Mouse (Mus musculus) liver, embryonic 15.5 days (tissue): ENCODE measurements around the gene Olfr609. TPM values are rescaled to one million over a fixed set of nuclear protein-coding genes. Genes with fewer than 3 reads are reported as not detected.
"Not testable (repeated sequence)": the region's sequence is repeated elsewhere in the genome, so short reads cannot be mapped to it uniquely, and the experiment has no call there.

Experiments used
- ATAC-seq: fragments of 200-750 bp; cut with Nextera tagmentation; 2 replicates; pipeline ENCODE4 v1.8.0; 2017; ENCODE audit warnings: moderate number of reproducible peaks, mild to moderate bottlenecking, moderate library complexity; ENCODE audit not compliant: insufficient read depth
- H3K27ac ChIP-seq: fragments of 300-500 bp; sonication (generic); replicated peaks from 2 replicates; pipeline ENCODE4 v1.5.1; 2015; ENCODE audit warnings: mild to moderate bottlenecking, inconsistent platforms
- H3K27me3 ChIP-seq: fragments of 300-500 bp; sonication (generic); 2 replicates; pipeline ENCODE4 v1.6.1; 2015; ENCODE audit warnings: mild to moderate bottlenecking, inconsistent platforms
- H3K36me3 ChIP-seq: fragments of 300-500 bp; sonication (generic); replicated peaks from 2 replicates; pipeline ENCODE4 v1.6.1; 2015; ENCODE audit warnings: moderate library complexity, mild to moderate bottlenecking, inconsistent platforms
- H3K4me1 ChIP-seq: fragments of 300-500 bp; sonication (generic); replicated peaks from 2 replicates; pipeline ENCODE4 v1.6.1; 2015; ENCODE audit warnings: inconsistent platforms
- H3K4me2 ChIP-seq: fragments of 300-500 bp; sonication (generic); 2 replicates; pipeline ENCODE4 v1.6.1; 2015; ENCODE audit warnings: moderate library complexity, mild to moderate bottlenecking, inconsistent platforms
- H3K4me3 ChIP-seq: fragments of 300-500 bp; sonication (generic); replicated peaks from 2 replicates; pipeline ENCODE4 v1.5.1; 2015; ENCODE audit warnings: mild to moderate bottlenecking, inconsistent platforms
- H3K9ac ChIP-seq: fragments of 300-500 bp; sonication (generic); 2 replicates; pipeline ENCODE4 v1.6.1; 2015; ENCODE audit warnings: moderate library complexity, mild to moderate bottlenecking, inconsistent platforms
- H3K9me3 ChIP-seq: fragments of 300-500 bp; sonication (generic); replicated peaks from 2 replicates; pipeline ENCODE4 v1.6.1; 2016; ENCODE audit warnings: inconsistent platforms
- WGBS: fragments of 180-500 bp; shearing (Covaris S2); methylation state at CpG from one replicate; pipeline ENCODE4 v1.1.7; 2015; ENCODE audit warnings: mixed read lengths; ENCODE audit not compliant: insufficient replicate concordance; 5-methylcytosine and 5-hydroxymethylcytosine counted together
- polyA plus RNA-seq: library from polyadenylated mRNA; unstranded; fragments of >200 nt; fragmentation: Nextera tagmentation; extraction: Ambion mirVana; gene quantifications from 2 replicates; pipeline ENCODE4 v1.2.1, GENCODE M21; 2015

The Olfr609 gene
- polyA plus RNA-seq: not detected in 2 replicates

- Histone ChIP-seq H3K4me1 (no peaks in the 10 kb centered on the region), H3K4me3 (no peak within 1 kb of the TSS), H3K36me3 (no peaks in the 10 kb centered on the region), H3K4me2 (no peak within 1 kb of the TSS), H3K27ac (no peak within 1 kb of the TSS), H3K27me3 (no peaks in the 10 kb centered on the region), H3K9ac (no peak within 1 kb of the TSS), H3K9me3 (no peaks in the 10 kb centered on the region)
- no peak for ATAC-seq
- WGBS: 27% methylated on average over 1 of the region's 1 CpGs
Observed at GRCm38 (mm10) chr7:103497962-103498361, at the start of gene Olfr609. Gene Olfr609, minus strand, starts transcription at chr7:103498062.

- not testable (repeated sequence) for H3K4me1 ChIP-seq, H3K9ac ChIP-seq, H3K4me3 ChIP-seq, H3K36me3 ChIP-seq, ATAC-seq, H3K27me3 ChIP-seq, H3K27ac ChIP-seq, H3K4me2 ChIP-seq, H3K9me3 ChIP-seq
- WGBS: 51% methylated on average over 2 of the region's 2 CpGs
Observed at GRCm38 (mm10) chr7:103542617-103543016, 44.8 kb upstream of the Olfr609 start, which contains the start of gene Olfr612. Gene Olfr612, minus strand, starts transcription at chr7:103542717.

- H3K4me3 ChIP-seq, H3K4me1 ChIP-seq, H3K4me2 ChIP-seq, H3K27ac ChIP-seq, ATAC-seq, H3K27me3 ChIP-seq, H3K36me3 ChIP-seq, H3K9me3 ChIP-seq, H3K9ac ChIP-seq: not testable (repeated sequence)
- WGBS: 38% methylated on average over 1 of the region's 1 CpGs
Observed at GRCm38 (mm10) chr7:103520746-103521145, 22.9 kb upstream of the Olfr609 start, which contains the start of gene Olfr611. Gene Olfr611, minus strand, starts transcription at chr7:103520846.

- 58% methylated on average over 2 of the region's 2 CpGs for WGBS
- H3K27ac ChIP-seq: no peak within 1 kb of the TSS
- H3K4me3 ChIP-seq: no peak within 1 kb of the TSS
- H3K9ac ChIP-seq: no peak within 1 kb of the TSS
- no peaks in the 10 kb centered on the region for H3K4me1 ChIP-seq
- no peak for ATAC-seq
- H3K4me2 ChIP-seq: no peak within 1 kb of the TSS
- H3K9me3 ChIP-seq: no peaks in the 10 kb centered on the region
- H3K36me3 ChIP-seq: no peaks in the 10 kb centered on the region
- H3K27me3 ChIP-seq: no peaks in the 10 kb centered on the region
Observed at GRCm38 (mm10) chr7:103512022-103512421, 14.2 kb upstream of the Olfr609 start, which contains the start of gene Olfr610. Gene Olfr610, minus strand, starts transcription at chr7:103512122.

- not testable (repeated sequence) for H3K36me3 ChIP-seq, H3K4me1 ChIP-seq, H3K27me3 ChIP-seq, H3K27ac ChIP-seq, H3K4me3 ChIP-seq, H3K9ac ChIP-seq, ATAC-seq, H3K4me2 ChIP-seq, H3K9me3 ChIP-seq
- WGBS: 63% methylated on average over 9 of the region's 9 CpGs
Observed at GRCm38 (mm10) chr7:103477106-103477505, 20.8 kb downstream of the Olfr609 start.

GRCm38 (mm10) chr7:103469577-103469976, 28.3 kb downstream of the Olfr609 start, which contains the start of gene Olfr608:
Gene Olfr608, plus strand, starts transcription at chr7:103469877.
- Histone ChIP-seq H3K4me2 (no peak within 1 kb of the TSS), H3K4me1 (no peaks in the 10 kb centered on the region), H3K9ac (no peak within 1 kb of the TSS), H3K4me3 (no peak within 1 kb of the TSS), H3K27me3 (no peaks in the 10 kb centered on the region), H3K9me3 (no peaks in the 10 kb centered on the region), H3K36me3 (no peaks in the 10 kb centered on the region), H3K27ac (no peak within 1 kb of the TSS)
- ATAC-seq: no peak

GRCm38 (mm10) chr7:103460590-103460989, 37.3 kb downstream of the Olfr609 start:
- no peak overlapping the region for H3K9ac ChIP-seq
- H3K27ac ChIP-seq: no peak overlapping the region
- 73% methylated on average over 5 of the region's 5 CpGs for WGBS
- H3K4me2 ChIP-seq: no peak overlapping the region
- H3K9me3 ChIP-seq: no peaks in the 10 kb centered on the region
- no peaks in the 10 kb centered on the region for H3K36me3 ChIP-seq
- no peak overlapping the region for H3K4me3 ChIP-seq
- H3K27me3 ChIP-seq: no peaks in the 10 kb centered on the region
- ATAC-seq: no peak
- H3K4me1 ChIP-seq: no peaks in the 10 kb centered on the region

GRCm38 (mm10) chr7:103448746-103449145, 49.1 kb downstream of the Olfr609 start, which contains the start of gene Olfr606:
Gene Olfr606, plus strand, starts transcription at chr7:103449046.
- Histone ChIP-seq H3K9me3 (no peaks in the 10 kb centered on the region), H3K9ac (no peak within 1 kb of the TSS), H3K4me3 (no peak within 1 kb of the TSS), H3K36me3 (no peaks in the 10 kb centered on the region), H3K4me1 (no peaks in the 10 kb centered on the region), H3K27ac (no peak within 1 kb of the TSS), H3K4me2 (no peak within 1 kb of the TSS), H3K27me3 (no peaks in the 10 kb centered on the region)
- WGBS: 63% methylated on average over 2 of the region's 2 CpGs
- no peak for ATAC-seq

- Histone ChIP-seq H3K9ac (no peak within 1 kb of the TSS), H3K4me2 (no peak within 1 kb of the TSS), H3K4me3 (no peak within 1 kb of the TSS), H3K27ac (no peak within 1 kb of the TSS), H3K9me3 (no peaks in the 10 kb centered on the region), H3K4me1 (no peaks in the 10 kb centered on the region), H3K36me3 (no peaks in the 10 kb centered on the region), H3K27me3 (no peaks in the 10 kb centered on the region)
- WGBS: 69% methylated on average over 1 of the region's 1 CpGs
- ATAC-seq: no peak
Observed at GRCm38 (mm10) chr7:103445339-103445738, 52.5 kb downstream of the Olfr609 start, which contains the start of gene Olfr605. Gene Olfr605, minus strand, starts transcription at chr7:103445439.

Other genes starting within 250 kb of the Olfr609 start
- not detected in 2 replicates for gene Usp17ld, start 245.6 kb downstream of the Olfr609 start, polyA plus RNA-seq
- gene Olfr596, start 192.4 kb downstream of the Olfr609 start, polyA plus RNA-seq: not detected in 2 replicates
- gene Olfr597, start 181.7 kb downstream of the Olfr609 start, polyA plus RNA-seq: not detected in 2 replicates
- gene Olfr598, start 174.5 kb downstream of the Olfr609 start, polyA plus RNA-seq: not detected in 2 replicates
- not detected in 2 replicates for gene Olfr599, start 162.1 kb downstream of the Olfr609 start, polyA plus RNA-seq
- not detected in 2 replicates for gene Olfr600, start 148.4 kb downstream of the Olfr609 start, polyA plus RNA-seq
- not detected in 2 replicates for gene Olfr601, start 135.4 kb downstream of the Olfr609 start, polyA plus RNA-seq
- gene Olfr603, start 111.9 kb downstream of the Olfr609 start, polyA plus RNA-seq: not detected in 2 replicates
- not detected in 2 replicates for gene Usp17lc, start 83.0 kb downstream of the Olfr609 start, polyA plus RNA-seq
- gene Olfr605, start 52.6 kb downstream of the Olfr609 start, polyA plus RNA-seq: not detected in 2 replicates
- gene Olfr606, start 49.0 kb downstream of the Olfr609 start, polyA plus RNA-seq: not detected in 2 replicates
- gene Olfr607, start 33.9 kb downstream of the Olfr609 start, polyA plus RNA-seq: not detected in 2 replicates
- not detected in 2 replicates for gene Olfr608, start 28.2 kb downstream of the Olfr609 start, polyA plus RNA-seq
- gene Olfr610, start 14.1 kb upstream of the Olfr609 start, polyA plus RNA-seq: not detected in 2 replicates
- not detected in 2 replicates for gene Olfr611, start 22.8 kb upstream of the Olfr609 start, polyA plus RNA-seq
- not detected in 2 replicates for gene Olfr612, start 44.7 kb upstream of the Olfr609 start, polyA plus RNA-seq
- gene Olfr613, start 50.0 kb upstream of the Olfr609 start, polyA plus RNA-seq: not detected in 2 replicates
- gene Olfr615, start 58.0 kb upstream of the Olfr609 start, polyA plus RNA-seq: not detected in 2 replicates
- gene Olfr616, start 71.1 kb upstream of the Olfr609 start, polyA plus RNA-seq: not detected in 2 replicates
- gene Olfr617, start 75.0 kb upstream of the Olfr609 start, polyA plus RNA-seq: not detected in 2 replicates
- gene Olfr618, start 92.0 kb upstream of the Olfr609 start, polyA plus RNA-seq: not detected in 2 replicates
- not detected in 2 replicates for gene Olfr619, start 102.5 kb upstream of the Olfr609 start, polyA plus RNA-seq
- not detected in 2 replicates for gene Olfr620, start 114.5 kb upstream of the Olfr609 start, polyA plus RNA-seq
- gene Olfr622, start 144.6 kb upstream of the Olfr609 start, polyA plus RNA-seq: not detected in 2 replicates
- gene Olfr623, start 165.6 kb upstream of the Olfr609 start, polyA plus RNA-seq: not detected in 2 replicates
- 0.02 TPM in 2 replicates for gene Olfr624, start 173.1 kb upstream of the Olfr609 start, polyA plus RNA-seq
- gene Olfr625-ps1, start 184.7 kb upstream of the Olfr609 start, polyA plus RNA-seq: not detected in 2 replicates
- not detected in 2 replicates for gene Olfr243, start 216.6 kb upstream of the Olfr609 start, polyA plus RNA-seq
- not detected in 2 replicates for gene Olfr628, start 232.3 kb upstream of the Olfr609 start, polyA plus RNA-seq
- 0.08 TPM in 1 of 2 replicates, not detected in the other for gene Olfr629, start 246.9 kb upstream of the Olfr609 start, polyA plus RNA-seq